Mouse (Mus musculus): Measurements from ENCODE around the gene Il22.
"Not testable (repeated sequence)": the region's sequence is repeated elsewhere in the genome, so short reads cannot be mapped to it uniquely, and the experiment has no call there.

Gene Il22

GRCm38 (mm10) chr10:118204642-118205041 is at the start of gene Il22:
Il22 (plus strand) TSS chr10:118204942.
- no peak for DNase-seq

GRCm38 (mm10) chr10:118155932-118156331 is 48.8 kb upstream of the Il22 start:
- peak in 1 of 2 experiments; percentile 47 for DNase-seq

- no peak for DNase-seq
These were observed 43.6 kb upstream of the Il22 start for GRCm38 (mm10) chr10:118161131-118161530.

- DNase-seq, result no peak
These were observed 35.5 kb upstream of the Il22 start for GRCm38 (mm10) chr10:118169212-118169611.

GRCm38 (mm10) chr10:118172416-118172815 is 32.3 kb upstream of the Il22 start:
- no peak for DNase-seq

GRCm38 (mm10) chr10:118172876-118173275 is 31.9 kb upstream of the Il22 start:
- no peak for DNase-seq

GRCm38 (mm10) chr10:118175542-118175941 is 29.2 kb upstream of the Il22 start:
- not testable (repeated sequence) for DNase-seq

- DNase-seq, result no peak
These were observed 26.0 kb upstream of the Il22 start for GRCm38 (mm10) chr10:118178735-118179151.

- DNase-seq, result no peak
These were observed 25.5 kb upstream of the Il22 start for GRCm38 (mm10) chr10:118179265-118179664.

GRCm38 (mm10) chr10:118195150-118195549 is 9.6 kb upstream of the Il22 start:
- DNase-seq, result not testable (repeated sequence)

- DNase-seq, result not testable (repeated sequence)
These were observed 11.1 kb downstream of the Il22 start for GRCm38 (mm10) chr10:118215719-118216393.

- DNase-seq, result not testable (repeated sequence)
These were observed 22.9 kb downstream of the Il22 start for GRCm38 (mm10) chr10:118227629-118228028.

GRCm38 (mm10) chr10:118232607-118233006 is 27.9 kb downstream of the Il22 start:
- not testable (repeated sequence) for DNase-seq

- DNase-seq, result not testable (repeated sequence)
These were observed 35.9 kb downstream of the Il22 start, which contains the start of gene Gm32717 for GRCm38 (mm10) chr10:118240680-118241079. Gm32717 (minus strand) TSS chr10:118240780.

GRCm38 (mm10) chr10:118249006-118249595 is 44.4 kb downstream of the Il22 start:
- peak in 1 of 2 experiments; percentile 33 for DNase-seq

- DNase-seq, result peak; percentile 4 to 26
These were observed 46.1 kb downstream of the Il22 start for GRCm38 (mm10) chr10:118250852-118251295.

GRCm38 (mm10) chr10:118258388-118258787 is 53.6 kb downstream of the Il22 start, which contains the start of gene Gm32802:
Gm32802 (plus strand) TSS chr10:118258688.
- DNase-seq, result not testable (repeated sequence)

All from kidney, postnatal 25 days (tissue).